Mouse (Mus musculus) E14TG2a.4 (cell line): ENCODE results near the gene Xrcc6.
"Not testable (repeated sequence)": the region's sequence is repeated elsewhere in the genome, so short reads cannot be mapped to it uniquely, and the experiment has no call there.

ENCODE experiments used
- CTCF ChIP-seq: conservative IDR thresholded peaks from 2 replicates; pipeline ENCODE4 v1.5.1; 2014; ENCODE audit warnings: low read length
- NANOG ChIP-seq: IDR thresholded peaks from 2 replicates; pipeline ENCODE4 v1.6.1; 2014; ENCODE audit warnings: borderline replicate concordance, low read length, mixed read lengths
- POU5F1 ChIP-seq: IDR thresholded peaks from 2 replicates; pipeline ENCODE4 v1.6.1; 2014; ENCODE audit warnings: low read length, borderline replicate concordance

- not testable (repeated sequence) for TF ChIP-seq CTCF, POU5F1
- TF ChIP-seq NANOG = 0 out of 2 replicates have a peak, but pooled peaks have one; percentile 11
Measured at GRCm38 (mm10) chr15:81970498-81970897, 17.1 kb upstream of the Xrcc6 start.
